Mouse (Mus musculus) forelimb bud, embryonic 11.5 days (tissue): ENCODE results near the gene Fry.
A peak's percentile ranks its signal among the peaks of the same experiment; 100 is the strongest.

Experiments
- DNase-seq: peaks from one replicate; pipeline ENCODE4 v3.0.0-alpha.2; 2012; ENCODE audit warnings: low read depth, low spot score

Gene Fry

DNA sequence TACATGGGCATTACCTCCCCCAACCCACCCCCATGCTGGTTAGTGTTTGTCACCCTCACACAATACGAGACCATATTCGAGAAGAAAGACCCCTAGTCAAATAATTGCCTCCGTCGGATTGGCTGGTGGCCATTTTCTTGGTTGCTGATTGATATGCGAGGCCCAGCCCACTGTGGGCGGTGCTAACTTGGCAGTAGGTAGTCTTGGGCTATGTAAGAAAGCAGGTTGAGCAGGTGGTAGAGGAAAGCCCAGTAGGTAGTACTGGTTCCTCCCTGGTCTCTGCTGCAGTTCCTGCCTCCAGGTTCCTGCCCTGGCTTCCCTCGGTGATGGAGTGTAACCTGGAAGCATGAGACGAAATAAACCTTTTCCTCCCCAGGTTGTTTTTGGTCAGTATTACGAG lies 153.7 kb downstream of the Fry start:
- DNase-seq, result no peak

DNA sequence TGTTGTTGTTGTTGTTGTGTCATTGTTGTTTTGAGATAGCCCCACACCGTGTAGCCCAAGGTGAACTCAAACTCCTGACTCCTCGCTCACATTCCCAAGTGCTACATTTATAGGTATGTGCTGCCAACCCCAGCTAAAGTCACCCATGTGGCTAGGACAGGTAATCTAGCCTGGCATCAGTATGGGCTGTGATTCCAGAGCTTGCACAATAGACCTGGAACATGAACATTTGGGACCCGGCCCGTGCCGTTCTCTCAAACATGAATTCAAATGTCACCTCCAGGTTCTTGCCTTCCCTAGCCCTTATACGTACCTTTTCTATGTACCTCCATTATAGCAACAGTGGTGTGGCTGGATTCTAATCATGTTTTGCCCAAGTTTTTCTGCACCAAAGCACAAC lies 156.9 kb downstream of the Fry start:
- no peak for DNase-seq

DNA sequence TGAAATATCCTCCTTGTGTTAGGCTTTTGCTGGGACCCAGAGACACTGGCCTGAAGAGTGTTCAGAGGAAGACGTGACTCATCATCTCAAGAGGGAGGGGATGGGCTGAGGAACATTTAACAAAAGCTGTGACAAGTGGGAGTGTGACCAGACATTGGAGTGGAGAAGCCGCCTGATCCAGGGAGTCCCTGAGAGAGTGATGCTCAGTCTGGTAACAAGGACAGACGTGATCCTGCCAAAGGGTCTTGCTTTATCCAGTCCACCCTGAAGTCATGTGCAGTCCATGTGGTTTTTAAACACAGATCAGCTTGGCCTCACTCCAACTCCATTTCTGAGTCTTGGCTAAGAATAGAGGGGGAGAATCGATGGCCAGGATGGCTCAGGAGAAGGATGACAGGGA lies 158.2 kb downstream of the Fry start:
- DNase-seq, result no peak

DNA sequence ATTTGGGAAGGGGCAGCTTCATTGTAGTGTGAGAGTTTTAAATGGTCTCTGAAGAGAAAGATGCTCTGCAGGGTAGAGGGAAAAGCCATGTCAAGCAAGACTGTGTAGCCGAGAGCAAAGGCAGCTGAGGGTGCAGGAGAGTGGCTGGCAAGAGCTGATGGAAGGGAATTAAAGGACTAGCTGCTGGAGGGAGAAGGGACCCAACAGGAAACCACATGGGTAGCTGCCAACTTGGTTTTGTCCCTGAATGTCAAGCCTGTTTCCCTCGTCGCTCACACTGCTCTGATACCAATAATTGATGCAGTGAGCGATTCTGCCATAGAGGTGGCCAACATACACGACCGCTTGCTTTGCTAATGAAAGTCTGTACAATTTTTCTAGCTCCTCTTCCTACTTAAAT lies 160.9 kb downstream of the Fry start:
- DNase-seq, result no peak

DNA sequence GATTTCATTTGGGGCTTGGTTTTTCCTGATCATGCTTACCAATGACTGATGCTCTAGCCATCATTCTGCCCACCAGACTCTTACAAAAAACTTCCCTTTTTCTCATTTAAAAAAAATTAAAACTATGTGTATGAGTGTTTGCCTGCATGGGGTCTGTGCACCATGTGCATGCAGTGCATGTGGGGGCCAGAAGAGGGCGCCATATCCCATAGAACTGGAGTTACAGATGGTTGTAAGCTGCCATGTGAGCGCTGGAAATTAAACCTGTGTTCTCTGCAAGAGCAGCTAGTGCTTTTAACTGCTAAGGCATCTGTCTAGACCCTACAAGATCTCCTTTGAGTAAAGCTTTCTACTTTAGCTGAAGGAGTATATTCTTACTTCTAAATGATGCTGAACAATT lies 162.6 kb downstream of the Fry start:
- DNase-seq, result no peak

DNA sequence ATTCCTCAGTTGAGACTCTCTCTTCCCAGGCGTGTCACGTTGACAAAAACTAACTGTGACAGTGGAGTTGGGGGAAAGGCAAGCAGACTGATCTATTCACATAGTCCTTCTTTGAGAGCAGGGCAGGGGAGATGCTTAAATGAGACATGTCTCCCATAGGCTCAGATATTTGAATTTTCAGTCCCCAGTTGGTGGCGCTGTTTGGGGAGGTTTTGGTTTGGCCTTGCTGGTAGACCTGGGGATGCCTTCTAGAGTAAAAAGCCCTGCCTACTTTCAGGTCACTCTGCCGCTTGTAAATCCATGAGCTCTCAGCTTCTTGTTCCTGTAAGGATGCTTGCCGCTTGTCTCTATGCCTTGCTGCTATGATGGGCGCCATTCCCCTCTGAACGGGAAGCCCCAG lies 163.6 kb downstream of the Fry start:
- no peak for DNase-seq

DNA sequence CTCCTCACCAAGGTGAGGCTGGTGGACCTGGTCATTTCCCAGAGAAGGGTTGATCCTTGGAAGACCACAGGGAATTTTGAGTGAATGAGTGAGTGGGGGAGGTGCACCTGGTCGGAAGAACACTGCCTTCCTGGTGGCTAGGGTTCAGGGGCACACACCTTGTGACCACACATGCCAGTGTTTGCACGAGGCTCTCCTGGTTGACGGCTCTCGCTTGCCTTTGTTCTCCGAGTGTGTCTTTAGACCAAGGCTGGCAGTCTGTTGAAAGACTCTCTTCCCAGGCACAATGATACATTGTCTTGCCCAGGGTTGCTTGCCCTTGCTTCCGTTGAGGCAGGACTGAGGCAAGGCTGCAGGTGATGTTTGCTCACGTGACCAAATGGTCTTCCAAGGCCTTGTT lies 169.5 kb downstream of the Fry start:
- DNase-seq, result no peak

DNA sequence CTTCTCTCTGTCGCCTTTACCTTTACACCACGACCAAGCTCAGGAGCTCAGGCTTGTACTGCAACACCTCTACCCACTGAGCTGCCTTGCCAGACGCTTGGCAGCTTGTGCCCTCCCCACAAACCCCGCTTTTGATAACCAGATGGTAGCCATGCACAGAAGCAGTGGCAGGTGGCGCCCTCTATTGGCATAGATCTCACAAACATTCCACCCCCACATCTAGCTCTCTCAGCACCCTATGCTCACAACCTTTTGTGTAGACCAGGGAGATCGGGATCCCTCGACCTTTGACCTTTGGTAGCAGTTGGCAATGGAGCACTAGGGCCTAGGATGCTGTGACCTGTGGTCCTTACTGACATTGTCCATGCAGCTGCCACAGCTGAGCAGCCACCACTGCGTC lies 171.2 kb downstream of the Fry start:
- DNase-seq, result no peak

DNA sequence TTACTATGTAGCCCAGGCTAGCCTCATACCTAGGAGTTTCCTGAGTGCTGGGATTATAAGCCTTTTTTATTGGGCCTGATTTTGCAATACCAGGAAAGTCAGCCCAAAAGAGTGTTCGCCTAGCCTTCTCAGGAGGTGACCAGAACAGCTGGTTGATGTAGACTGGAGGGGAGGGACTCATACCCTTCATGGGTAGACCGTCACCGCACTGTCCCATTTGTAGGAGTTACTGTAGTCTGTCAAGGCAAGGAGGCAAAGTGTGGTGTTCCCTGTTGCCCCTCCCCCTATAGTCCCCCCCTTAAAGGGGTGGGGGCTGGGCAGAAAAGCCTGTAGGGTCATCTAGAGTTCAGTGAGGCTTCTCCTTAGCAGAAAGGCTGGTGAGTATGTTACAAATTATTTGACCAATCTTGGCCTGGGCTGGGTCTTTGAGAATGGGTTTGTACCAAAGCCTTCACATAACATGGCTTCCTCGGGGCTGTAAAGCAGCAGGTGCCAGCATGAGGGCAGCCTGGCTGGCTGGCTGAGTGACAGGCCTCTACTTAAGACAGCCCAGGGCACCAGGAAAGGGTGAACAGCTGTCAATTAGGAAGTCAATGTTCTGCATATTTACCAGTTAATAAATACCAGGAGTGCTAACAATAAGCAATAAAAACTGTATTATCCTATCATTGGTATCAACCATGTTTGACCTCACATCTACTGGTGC lies 172.2 kb downstream of the Fry start:
- DNase-seq, result no peak

DNA sequence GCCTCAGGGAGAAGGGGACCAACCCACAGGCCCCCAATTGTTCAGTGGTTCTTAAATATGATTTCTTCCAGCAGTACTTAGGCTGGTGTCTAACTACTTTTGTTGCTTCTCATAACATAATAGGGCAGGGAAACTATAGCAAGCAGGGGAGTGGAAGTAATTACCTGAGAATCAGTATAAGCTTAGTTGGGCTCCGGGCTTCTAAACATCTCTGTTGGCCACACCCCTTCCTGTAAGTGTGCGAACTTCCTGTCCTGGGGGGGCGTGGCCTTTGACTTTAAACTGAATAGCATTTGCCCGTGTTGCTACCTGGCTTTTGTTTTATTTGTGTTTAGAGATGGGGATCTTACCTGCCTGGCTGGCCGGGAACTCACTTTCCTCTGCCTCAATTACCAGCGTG lies 172.8 kb downstream of the Fry start:
- DNase-seq, result no peak

DNA sequence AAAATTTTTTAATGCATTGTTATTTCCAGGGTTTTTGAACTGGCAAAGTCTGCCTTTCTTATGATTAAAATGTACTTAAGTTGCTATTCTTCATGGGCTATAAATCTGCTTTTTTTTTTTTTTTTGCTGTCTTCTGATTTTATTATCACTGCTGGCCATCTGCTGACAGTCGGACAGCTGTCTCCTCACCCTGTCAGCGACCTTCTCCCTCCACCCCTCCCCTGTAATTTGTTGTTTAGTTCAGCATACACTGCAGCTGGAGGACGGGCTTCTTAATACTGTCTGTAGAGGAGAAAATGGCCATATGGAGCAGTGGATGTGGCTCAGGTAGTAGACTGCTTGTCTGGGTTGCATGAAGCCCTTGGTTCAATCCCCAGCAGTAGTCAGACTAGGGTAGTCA lies 173.7 kb downstream of the Fry start:
- no peak for DNase-seq

DNA sequence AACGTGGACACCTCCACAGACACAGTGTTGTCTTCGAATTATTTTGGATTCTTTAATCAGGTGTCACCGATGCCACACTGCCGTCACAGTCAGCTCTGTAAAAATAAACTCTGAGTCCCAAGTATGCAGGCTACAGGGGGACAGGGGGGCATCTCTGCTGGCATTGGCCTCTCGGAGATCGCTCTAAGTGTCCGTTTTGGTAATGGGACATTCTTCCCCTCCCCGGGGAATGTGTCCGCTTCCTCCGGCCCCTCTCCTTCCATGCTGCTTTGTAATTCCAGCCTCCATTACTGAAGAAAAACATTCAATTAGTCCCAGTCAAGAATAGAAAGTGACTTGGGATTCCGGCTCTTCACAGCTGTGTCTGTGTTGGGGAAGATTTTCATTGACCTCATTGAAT lies 175.9 kb downstream of the Fry start:
- DNase-seq, result no peak

DNA sequence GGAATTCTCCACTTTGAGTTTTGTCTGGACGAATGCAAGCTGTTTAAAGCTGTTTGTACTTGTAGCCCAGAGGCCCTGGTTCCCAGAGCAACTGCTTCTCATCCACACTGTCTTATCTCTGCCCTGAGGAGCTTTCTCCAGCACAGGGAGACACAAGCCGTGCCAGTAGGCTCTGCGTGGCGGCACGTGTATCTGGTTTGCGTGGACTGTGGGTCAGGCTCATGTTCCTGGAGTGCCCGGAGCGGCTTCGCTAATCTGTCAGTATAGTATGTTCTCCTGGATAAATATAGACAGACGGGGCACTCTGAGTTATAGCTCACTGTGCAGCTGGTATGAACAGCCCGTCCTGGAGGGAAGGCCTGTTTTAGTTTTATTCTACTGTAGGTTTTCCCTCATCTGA lies 176.7 kb downstream of the Fry start:
- DNase-seq, result peak; percentile 7

DNA sequence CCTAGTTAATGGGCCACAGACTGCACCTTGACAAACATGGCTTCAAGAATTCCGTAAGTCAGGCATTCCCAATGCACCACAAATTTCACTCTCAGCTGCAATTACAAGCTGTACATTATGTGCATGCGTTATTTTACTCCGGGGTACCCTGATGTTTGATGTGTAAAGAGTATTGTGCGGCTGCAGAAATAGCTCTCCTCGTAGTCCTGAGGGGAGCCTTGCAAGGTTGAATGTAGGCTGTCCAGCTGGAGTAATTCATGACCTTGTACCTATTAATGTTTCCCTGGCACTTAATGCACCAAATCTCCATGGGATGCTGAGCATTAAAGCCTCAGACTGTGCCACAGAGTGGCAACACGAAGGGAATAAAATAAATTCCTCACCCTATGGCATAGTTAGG lies 180.5 kb downstream of the Fry start:
- no peak for DNase-seq

DNA sequence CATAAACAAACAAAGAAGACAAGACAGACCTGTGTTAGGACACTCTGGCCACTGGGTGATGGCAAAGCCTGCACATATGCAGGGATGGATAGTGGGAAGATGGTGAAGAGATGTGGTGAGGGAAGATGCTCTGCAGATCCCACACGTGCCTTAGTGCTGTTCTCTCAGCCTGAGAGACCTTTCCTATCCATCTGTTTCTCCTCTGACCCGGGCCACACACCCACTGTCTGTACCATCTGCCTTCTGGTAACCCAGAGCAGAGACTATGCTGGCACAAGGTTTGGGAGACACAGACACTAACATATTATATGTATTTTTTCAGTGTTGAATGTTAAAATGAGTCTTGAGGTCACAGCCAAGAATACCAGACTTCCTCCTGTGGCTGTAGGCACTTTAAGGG lies 183.7 kb downstream of the Fry start:
- DNase-seq, result no peak

DNA sequence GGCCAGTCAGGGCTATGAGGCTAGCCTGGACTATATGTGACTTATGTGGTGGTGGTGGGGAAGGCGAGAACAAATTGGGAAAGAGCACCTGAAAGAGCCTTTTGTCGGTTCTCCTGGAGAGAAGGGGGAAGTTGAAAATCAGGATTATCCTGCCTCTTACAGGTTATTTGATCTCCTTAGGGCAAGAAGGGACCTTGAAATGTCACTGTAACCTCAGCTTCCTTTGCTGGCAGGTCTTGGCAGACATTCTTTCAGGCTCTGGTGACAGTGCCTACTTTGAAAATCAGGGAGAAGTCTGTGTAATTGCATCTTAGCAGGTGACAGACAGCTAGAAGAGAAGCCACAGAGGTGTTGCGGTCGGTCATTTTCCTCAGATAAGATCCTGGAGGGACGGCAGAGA lies 184.6 kb downstream of the Fry start:
- DNase-seq, result no peak

DNA sequence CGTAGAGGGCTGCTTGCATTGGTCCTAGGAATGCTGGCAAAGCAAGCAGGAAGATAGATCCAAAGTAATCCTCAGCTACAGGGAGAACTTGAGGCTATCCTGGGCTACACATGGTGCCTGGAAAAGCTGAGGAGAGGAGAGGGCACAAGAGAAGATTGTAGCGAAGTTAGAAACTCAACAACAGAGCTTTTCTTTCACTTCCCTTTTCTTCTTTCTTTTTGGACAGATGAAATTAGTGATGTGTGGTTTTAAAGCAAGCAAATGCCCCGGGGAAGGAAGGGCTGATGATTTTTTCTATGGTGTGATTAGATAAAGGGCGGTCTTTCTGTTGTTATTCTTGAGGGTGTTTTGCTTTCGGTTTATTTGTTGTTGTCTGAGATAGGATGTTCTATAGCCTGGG lies 188.1 kb downstream of the Fry start:
- DNase-seq, result no peak

DNA sequence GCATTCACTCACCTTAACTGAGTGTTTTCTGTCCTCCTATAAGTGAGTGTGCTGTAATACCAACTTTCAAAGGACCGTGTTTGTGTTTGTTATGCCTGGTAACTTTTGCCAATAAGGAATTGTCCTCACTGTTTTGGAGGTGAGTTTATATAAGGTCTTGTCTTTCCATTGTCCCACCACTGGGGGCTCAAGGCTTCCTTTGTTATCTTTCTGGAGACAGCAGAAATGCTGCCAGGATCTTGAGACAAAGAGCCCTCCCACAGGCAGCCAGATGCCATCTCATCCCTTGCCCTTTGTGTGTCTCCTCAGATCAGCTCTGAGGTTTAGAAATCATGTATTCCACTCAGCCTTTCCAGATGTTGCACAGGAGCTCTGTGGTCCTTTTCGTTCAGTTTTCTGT lies 194.8 kb downstream of the Fry start:
- no peak for DNase-seq

DNA sequence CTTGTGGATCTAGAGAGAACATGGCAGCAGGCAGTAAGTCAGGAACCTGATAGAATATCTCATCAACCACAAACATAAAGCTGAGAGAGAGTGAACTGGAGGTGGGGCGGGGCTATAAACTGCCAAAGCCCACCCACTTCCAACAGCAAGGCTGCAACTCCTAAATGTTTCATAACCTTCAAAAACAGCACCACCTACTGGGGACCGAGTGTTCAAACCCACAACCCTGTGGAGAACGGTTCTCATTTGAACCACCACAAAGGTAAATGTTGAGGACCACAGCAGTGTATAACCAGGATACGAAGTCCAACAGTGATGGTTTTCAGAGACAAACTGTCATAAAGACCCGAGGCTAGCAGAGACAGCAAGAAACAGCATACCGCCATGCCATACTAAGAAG lies 196.1 kb downstream of the Fry start:
- no peak for DNase-seq

DNA sequence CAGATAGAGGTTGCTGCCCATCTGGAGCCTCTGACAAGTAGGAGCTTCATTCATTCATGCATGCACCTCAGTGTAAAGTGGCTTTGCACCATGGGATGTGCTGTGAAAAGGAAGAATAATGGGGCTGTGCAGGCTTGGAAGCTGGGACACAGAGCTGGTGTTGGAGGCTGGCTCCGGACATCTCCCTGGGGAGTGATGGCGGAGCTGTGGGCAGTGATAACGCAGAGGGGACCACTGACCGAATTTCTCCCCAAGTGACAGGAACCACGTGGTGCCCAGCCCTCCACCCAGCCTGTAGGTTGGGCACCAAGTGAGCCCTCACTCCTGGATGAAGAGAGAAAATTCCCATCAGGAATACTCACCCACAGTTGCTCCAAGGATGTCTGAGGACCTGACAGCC lies 207.0 kb downstream of the Fry start:
- no peak for DNase-seq

DNA sequence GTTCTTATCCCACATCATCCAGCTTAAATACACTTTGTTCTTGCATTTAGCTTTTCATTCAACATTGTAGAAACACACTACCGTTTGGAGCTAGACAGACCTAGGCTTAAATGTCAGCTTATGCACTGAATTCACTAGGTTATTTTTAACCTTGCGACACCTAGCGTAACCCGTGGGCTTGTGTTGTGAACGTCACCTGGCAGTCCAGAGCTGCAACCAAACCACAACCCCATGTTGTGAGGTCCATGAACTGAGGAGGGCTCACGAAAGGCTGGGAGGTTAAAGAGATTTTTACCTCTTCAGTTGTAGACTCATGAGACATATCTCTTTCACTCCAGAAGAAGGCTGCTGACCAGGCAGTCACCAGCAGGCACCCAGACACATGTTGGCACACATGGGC lies 210.2 kb downstream of the Fry start:
- no peak for DNase-seq

DNA sequence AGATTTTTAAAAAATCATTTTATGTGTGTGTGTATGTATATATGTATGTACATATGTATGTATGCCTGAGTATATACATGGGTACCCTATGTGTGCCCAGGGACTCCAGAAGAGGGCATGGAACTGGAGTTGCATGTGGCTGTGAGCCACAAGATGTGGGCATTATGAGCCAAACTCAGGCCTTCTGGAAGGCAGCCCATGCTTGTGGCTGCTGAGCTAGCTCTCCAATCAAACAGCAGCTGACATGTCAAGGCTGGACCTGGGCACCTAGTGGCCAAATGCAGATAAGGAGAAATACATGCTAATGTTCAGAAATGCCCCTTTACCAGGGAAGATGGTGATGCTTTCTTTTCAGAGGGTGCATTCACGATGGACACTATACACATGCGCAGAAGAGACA lies 213.4 kb downstream of the Fry start:
- DNase-seq, result no peak

DNA sequence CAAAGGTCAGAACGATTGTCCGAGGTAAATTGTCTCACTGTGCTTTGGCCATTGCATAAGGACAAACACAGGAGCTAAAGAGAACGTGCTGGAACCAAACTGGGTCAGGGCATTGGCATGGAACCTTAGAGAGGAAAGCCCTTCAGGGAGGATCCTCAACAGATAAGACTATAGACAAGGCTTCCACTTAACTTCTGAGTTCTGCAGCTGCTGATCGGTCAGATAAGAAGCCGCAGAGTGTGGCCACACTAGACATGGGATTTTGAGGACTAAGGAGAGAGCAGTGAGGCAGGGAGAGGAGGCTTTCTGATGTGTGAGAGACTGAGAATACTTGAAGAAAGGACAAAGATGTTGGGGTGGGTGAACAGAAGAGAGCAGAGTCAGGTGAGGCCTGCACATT lies 214.4 kb downstream of the Fry start:
- DNase-seq, result no peak

DNA sequence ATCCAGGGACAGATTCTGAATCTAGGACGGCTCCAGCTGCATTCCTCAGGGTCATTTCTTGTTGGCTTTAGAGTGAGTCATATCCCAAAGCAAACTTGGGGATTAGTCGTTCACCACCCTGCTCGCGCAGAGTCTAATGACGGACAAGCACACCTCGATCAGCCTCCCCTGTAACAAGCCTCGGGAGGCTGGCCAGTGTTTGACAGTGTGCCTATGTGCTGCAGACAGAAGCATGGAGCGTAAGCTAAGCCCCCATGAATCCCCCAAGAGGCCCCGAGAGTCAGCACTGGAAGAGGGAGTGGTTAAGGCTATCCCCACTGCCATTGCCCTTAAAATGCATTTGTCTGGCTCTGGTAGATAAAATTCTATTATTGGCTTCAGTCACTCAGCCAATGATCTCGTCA lies 214.9 kb downstream of the Fry start:
- no peak for DNase-seq
